Mouse (Mus musculus) monocyte, adult 2 months (primary cell): ENCODE results near the gene Evc.

Experiments used
- DNase-seq, 2 experiments: peaks; one replicate each; pipeline ENCODE4 v3.0.0; 2022; ENCODE audit warnings: low spot score in 2 of 2, low read depth in 1 of 2

Gene Evc

GRCm38 (mm10) chr5:37312980-37313722 is 23.5 kb downstream of the Evc start:
- DNase-seq, result no peak

GRCm38 (mm10) chr5:37310026-37310425 is 26.7 kb downstream of the Evc start:
- DNase-seq, result no peak

DNA sequence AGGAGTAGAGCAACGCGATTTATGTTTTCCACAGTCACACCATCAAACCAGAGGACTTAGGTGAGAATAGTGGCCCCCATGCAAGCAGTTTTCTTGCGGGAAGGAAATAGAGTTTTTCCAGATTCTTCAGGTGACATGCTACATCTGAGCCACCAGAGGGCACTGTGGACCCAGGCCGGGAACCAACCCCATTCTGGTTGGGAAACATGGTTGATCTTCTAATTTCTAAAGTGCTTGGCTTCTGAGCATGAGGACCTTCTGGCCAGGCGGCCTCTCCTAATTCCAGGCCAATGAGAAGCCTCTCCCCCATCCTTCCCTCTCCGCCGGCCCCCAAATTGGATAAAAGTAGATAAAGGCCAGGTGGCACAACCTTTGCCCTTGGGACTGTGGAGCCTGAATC is 38.3 kb downstream of the Evc start:
- DNase-seq, result no peak

GRCm38 (mm10) chr5:37296717-37297116 is 40.0 kb downstream of the Evc start:
- DNase-seq, result no peak

- no peak for DNase-seq
Measured at GRCm38 (mm10) chr5:37290983-37291382, 45.7 kb downstream of the Evc start.

DNA sequence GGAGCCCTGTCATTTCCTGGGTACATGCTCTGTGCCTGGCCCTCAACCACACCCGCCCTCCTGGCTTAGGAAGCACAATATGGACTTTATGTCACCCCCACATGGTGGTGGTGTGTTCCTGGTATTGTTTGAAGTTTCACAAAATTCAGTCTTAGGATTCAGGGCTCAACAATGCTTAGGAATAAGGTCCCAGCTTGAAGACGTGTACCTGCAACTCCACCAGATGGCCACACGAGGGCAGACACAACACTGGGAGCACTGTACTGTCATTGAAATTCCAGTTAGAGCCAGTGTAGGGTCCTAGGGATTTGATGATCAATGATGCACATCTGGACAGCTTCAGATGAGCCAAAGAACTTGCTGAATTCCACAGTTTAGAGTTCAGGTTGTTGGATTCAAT is 47.5 kb downstream of the Evc start:
- no peak for DNase-seq

GRCm38 (mm10) chr5:37288374-37288773 is 48.3 kb downstream of the Evc start:
- no peak for DNase-seq

- no peak for DNase-seq
Measured at GRCm38 (mm10) chr5:37281021-37281420, 55.7 kb downstream of the Evc start.

GRCm38 (mm10) chr5:37263816-37264215 is 72.9 kb downstream of the Evc start:
- DNase-seq, result no peak

DNA sequence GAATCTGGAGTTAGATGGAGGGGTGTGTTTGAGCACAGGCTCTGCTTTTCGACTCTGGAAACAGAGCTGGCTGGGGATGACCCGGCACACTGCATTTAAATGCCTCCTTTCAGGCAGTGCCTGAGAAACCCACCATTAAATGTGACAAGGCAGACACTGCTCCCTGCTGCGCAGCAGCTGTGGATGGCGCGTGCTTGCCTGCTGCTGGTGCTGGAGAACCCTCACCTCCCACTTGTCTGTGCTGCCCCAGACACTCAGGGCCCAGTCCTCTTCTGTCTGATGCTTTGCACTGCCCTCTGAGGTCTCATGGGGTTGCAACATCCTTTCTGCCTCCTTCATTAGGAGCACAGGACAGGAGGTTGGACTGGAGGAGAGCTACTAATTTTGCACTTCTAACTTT is 75.0 kb downstream of the Evc start:
- DNase-seq, result no peak

DNA sequence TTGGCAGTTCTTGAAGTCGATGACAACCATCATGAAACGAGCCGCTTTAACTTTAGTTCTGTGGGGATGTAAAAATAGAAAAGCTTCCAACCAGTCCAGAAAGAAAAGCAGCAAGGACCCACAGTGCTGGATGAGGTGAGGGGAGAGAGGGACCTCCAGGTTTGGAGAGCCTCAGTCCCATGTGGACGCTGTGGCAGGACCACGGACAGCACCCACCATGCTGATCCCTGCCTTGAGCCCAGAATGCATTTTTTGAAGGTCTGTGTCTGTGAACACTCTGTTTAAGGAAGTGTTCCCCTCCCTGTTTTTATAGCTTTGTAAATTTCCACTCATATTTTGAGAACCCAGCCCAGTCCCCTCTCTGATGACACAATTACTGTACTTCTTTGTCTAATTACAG is 79.5 kb downstream of the Evc start:
- no peak for DNase-seq

- no peak for DNase-seq
Measured at GRCm38 (mm10) chr5:37256823-37257222, 79.9 kb downstream of the Evc start.

GRCm38 (mm10) chr5:37254523-37254922 is 82.2 kb downstream of the Evc start:
- DNase-seq, result no peak

DNA sequence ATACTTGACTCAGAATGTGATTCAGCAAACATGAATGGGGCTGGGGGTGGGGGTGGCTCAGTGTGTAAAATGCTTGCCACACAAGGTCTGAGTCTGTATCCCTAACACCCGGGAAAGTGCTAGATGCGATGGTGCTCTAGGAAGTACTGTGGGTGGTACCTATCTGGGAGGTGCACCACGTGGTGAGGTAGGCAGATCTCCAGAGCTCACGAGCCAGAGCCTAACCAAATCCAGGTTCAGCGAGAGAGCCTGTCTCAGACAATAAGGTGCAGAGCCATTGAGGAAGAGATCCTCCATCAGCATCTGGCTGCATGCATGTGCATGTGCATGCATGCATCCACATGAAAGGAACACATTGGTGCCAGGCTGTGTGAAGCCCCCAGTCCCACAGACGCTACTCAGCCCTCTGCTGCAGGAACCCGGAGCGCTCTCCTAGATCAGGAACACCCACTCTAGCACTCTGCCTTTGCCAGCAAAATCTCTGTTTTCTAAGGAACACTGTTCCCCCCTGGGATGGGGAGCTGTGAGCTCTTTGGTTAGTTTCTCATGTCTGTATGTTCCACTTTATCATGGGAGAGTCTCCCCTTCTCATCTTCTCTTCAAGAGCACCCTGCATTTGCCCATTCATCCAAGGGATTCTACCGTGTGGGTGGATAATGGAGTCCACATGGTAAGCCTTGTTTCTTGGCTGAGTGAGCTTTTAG is 84.4 kb downstream of the Evc start:
- no peak for DNase-seq

- no peak for DNase-seq
Measured at GRCm38 (mm10) chr5:37251596-37251995, 85.1 kb downstream of the Evc start.

DNA sequence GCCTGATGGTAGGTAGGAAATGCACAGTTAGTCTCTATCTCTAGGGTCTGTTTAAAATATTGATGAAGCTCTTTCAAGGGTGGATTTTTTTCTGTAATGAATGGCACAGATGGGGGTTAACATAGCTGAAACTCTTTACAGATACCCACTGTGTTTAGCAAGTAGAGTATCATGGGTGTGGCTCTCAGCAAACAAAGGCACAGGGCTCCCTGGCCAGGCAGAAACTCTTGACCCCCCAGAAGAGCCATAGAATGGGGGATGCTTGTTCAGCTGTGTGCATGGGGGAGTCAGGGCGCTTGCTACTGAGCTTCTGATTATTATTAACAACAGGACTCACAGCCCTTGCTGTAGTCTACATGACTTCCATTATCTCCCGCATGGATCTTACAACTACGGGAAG is 87.8 kb downstream of the Evc start:
- no peak for DNase-seq

DNA sequence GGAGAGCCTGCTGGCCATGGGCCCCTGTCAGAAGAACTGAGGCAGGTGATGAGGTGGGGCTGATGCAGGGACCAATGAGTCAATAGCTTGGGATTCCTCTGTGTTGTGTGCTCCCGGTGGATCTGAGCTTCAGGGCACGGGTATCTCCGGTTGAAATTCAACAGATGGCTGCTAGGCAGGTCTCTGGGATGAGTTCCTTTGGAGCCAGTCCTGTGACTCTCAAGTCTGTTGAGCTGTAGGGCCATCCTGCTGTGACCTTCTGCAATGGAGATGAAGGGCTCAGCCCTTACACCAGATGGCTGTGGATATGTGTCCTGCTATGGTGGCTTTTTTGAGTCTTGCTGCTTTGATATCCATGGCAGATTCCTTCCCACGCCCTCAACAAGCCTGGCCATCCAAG is 89.2 kb downstream of the Evc start:
- DNase-seq, result no peak

DNA sequence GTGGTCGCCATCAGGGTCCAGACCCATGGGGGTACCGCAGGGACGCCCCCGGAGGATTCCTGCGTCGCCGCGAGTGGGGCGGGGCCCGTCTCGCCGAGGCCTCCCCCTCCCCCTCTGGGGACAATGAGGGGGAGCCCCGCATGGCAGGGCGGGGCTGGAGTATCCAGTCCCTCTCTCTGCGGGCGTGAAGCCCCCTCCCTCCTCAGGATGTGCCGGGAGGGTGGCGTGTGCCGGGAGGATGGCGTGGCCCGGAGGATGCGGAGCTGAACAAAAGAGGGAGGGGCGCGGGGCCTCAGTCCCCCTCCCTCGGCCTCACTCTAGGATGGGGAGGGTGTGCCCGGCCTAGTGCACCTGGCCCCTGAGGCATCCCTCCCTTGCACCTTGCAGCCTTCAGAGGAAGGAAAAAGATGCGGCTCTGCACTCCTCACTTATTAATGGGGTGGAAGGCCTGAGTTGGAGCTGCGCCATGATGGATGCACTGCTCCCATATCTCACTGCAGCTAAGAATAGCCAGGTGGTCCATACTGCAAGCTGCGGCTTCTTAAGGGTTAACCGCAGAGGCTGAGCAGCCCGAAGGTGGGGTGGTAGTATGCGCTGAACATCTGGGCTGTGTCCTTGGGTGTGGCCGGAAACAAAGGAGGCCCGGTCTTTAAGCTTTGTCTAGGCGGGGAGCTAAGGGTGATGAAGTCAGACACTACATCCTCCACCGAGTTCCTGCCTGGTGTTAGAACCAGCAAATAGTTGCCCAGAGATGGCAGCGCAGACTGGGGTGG is 90.4 kb downstream of the Evc start:
- DNase-seq, result no peak

DNA sequence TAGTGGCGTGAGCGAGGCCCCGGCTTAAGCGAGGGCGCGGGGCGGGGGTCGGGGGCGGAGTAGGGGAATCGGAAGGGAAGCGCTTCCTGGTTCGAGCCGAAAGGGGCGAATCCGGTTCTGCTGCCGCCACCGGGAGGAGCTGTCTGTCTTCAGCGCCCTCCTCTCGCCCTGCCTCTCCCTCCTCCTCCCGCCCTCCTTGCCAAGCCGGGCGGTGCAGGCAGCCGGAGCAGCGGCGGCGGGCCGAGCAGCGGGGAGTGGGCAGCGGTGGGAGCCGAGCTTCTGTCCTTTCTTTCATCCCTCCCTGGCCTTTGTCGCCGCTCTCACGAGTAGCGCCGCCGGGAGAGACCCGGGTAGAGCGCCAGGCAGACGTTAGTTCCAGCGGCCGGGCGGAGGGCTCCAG is 91.0 kb downstream of the Evc start:
- no peak for DNase-seq

DNA sequence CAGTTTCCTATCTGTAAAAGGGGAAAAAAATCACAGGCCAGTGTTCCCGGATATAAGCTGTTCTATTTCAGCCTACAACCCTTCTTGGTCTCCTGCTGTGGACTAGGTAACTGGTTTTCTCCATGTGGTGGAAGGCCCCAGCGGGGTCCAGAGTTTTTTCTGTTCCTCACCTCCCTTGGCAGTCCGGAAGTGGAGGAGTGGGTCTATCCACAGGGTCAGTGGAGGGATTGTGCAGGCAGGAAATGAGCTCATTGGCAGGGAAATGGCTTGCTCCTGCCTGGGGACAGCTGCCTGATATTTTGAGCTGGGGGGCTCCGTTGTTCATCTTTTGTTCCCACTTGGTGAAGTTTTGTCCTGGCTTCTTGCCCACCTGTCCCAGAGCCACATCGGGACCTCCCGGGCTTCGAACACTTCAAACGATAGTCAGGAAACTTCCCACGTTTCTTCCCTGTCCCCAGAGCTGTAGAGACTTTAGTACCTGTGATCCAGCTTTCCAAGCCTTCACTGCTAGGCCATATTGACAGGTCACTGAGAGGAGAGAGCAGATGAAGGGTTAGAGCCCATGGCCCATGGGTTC is 91.9 kb downstream of the Evc start:
- no peak for DNase-seq

DNA sequence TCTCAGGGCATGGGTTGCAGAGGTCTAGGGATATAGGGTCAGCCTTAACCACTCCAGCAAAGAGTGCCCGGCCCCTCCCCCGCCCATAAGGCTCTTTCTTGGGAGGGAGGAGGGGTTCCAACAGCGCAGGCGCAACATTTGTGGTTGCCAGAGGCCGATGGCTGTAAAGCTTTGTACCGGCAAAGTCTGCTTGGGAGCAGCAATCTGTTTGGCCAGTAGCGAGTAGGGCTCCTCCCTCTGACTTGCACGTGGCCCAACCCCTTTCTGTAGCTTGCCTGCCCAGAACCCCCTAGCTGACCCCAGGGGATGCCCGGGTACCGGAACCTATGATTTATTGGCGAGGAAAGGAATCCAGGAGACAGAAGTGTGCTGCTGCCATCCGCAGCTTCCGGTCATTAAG is 92.5 kb downstream of the Evc start:
- DNase-seq, result no peak
